Mouse (Mus musculus) fibroblast of lung, adult 2 months (primary cell): ENCODE results near the gene Tmem98.
A peak's percentile ranks its signal among the peaks of the same experiment; 100 is the strongest.

Source experiments
- DNase-seq: peaks from one replicate; pipeline ENCODE4 v3.0.0-alpha.2; 2011; ENCODE audit warnings: low read depth

Gene Tmem98

GRCm38 (mm10) chr11:80791677-80792432 is 18.1 kb upstream of the Tmem98 start:
- DNase-seq = no peak

DNA sequence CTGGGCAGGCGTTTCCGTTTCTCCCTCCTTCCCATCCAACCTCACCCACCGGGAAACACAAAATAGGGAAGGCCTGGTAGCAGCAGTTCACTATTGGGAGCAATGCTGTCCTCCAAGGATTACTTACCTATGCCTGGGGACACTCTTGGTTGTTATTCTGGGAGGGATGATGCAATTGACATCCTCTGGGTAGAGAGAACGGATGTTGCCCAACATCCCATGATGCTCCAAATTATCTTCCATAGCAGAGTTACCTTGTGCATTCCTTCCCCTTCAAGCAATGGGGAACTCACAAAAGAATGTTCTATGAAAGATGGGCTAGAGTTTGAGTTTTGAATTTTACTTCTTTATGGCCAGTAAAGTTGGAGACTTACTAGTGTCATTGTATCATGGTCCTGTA is 16.6 kb upstream of the Tmem98 start:
- no peak for DNase-seq

DNA sequence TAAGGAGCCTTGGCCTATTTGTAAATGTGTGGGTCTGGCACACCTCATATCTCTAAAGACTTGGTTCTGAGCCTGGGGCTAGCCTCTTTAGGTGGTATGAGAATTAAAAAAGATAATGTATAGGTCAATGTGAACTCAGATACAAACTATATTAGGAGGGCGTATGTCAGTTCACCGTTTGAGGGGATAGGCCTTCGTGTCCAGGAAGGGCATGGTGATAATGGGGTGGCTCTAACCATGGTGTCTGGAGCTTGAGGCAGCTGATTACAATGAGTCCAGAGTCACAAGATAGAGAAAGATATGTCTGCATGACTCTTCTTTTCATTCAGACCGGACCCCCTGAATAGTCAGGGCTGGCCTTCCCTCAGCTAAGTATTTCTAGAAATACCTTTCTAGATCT is 15.7 kb upstream of the Tmem98 start:
- no peak for DNase-seq

DNA sequence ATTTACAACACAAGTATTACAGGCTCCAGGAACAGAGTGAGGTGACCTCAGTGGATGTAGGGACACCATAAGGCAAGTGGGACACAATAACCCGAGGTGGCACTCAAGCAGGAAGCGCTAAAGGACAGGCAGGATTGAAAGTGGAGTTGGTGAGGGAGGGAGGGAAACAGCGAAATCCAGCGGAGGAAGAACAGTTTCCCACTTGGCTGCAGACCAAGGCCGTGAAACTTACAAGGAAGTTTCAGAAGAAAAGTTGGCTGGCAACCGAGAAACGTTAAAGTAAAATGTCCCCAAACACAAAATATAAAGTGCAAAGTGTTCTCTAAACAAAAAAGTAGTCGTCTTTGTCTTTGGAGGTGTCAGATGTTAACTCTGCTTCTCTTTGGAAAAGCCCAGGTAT is 14.5 kb upstream of the Tmem98 start:
- DNase-seq = no peak

- DNase-seq = no peak
These were observed 10.0 kb upstream of the Tmem98 start for GRCm38 (mm10) chr11:80799979-80800378.

DNA sequence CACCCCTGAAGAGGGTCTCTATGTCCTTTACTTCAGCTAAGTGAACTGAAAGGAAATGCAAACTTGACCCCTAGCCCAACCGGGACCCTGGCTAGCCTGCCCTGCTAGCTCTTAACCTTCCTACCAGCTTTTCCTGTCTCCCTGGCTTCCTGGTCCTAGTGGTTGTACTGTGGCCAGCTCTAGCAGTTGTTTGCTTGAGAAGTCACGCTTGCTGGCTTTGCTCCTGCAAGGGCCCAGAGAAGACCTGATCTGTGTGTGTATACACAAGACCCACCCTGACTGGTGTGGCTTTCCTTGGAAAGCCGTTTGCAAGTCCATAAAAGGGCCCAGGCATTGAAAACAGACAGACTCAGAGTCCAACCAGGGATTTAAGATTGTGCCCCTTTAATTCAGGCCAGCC is 7.3 kb upstream of the Tmem98 start:
- no peak for DNase-seq

- no peak for DNase-seq
These were observed 1.4 kb upstream of the Tmem98 start for GRCm38 (mm10) chr11:80808551-80809070.

DNA sequence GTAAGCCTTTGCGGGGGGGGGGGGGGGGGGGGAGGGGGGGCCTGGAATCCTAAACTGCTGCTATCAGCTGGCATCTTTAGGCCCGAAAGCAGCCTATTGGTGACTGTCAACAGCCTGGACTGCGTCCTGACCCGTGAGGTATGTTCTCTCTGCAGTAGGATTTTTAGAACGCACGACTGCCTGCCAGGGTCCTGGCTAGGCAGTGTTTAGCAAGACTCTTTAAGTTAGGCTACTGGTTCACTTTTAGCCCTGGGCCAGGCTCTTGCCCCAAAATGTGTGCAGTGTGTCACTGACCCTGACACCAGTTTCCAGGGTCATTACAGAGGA is 346 bp upstream of the Tmem98 start:
- no peak for DNase-seq

- DNase-seq = no peak
These were observed 1.2 kb downstream of the Tmem98 start for GRCm38 (mm10) chr11:80811156-80811555.

DNA sequence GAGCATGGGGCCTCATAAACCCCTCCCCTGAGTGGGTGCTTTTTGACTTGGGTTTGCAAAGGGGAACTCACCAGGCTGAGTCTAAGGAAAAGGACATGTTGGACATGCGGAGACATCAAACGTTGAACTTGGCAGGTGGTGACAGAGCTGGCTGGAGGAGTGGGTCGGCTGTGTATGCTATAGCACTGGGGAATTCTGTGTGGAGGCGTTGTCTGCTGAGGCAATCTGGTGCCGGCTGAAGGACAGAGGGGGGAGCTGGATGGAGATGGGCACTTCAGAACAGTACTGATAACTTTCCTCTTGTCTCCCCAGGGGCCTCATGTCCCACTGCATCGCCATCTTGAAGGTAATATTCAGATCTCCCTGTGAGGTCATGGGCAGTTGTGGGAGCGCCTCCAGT is 5.4 kb downstream of the Tmem98 start:
- no peak for DNase-seq

DNA sequence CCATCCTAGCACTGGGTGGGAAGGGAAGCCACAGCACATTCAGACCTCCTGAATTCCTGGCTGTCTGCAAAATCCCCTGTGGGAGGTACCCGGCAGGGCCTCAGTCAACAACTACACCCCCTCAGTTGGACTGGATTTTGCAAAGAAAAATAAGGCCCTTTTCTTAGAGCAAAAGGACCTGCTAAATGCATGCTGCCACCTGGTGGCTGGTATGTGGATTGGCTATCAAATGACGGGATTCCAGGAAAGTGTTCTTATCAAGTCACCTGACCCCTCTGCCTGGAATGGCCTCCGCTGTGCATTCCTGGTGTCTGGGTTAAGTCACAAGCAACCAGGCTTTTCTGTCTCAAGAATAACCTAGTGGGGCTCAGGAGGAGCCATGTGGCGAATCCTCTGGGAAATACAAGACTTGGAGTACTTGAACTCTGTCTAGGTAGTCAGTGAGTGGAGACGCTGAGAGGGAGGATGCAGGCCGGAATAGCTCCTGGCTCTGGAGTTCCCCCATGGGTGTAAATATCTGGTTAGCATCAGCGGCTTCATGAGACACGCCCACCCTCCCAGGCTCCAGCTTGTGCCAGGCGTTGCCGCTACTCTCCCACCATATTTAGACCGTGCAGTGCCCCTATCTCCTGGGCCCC is 8.2 kb downstream of the Tmem98 start:
- peak; percentile 89 for DNase-seq

DNA sequence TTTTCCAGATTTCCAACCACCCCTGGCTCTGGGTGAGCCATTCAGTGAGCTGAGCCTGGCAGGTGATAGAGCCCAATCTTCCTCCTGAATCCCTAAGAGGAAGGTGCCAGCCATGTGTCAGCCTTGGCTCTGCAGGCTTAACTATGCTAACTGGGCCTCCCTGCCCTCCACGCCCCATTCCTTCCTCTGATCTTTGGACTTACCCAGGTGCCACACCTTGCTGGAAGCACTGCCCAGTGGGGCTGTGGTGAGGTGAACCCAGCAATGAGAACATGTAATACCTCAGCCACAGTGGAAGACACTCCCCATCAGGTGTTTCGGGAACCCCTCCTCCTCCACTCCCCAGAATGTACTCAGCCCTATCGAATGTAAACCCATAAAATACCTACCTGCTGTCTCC is 10.1 kb downstream of the Tmem98 start:
- no peak for DNase-seq

DNA sequence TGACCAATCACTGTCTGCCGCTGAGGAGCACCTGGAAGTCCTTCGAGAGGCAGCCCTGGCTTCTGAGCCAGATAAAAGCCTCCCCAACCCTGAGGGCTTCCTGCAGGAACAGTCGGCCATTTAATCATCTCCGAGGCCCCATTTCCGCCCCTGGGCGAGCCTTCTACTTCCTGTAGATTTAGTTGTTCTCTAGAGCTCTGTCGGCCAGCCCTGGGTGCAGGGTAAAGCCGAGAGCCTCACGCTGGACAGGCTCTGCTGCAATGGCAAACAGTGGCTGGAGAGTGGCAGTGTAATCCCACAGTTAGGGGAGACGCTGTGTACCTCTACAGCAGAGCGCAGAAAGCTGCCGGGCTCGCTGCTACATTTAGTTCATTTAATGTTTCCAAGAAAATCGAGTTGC is 11.3 kb downstream of the Tmem98 start:
- DNase-seq = no peak

DNA sequence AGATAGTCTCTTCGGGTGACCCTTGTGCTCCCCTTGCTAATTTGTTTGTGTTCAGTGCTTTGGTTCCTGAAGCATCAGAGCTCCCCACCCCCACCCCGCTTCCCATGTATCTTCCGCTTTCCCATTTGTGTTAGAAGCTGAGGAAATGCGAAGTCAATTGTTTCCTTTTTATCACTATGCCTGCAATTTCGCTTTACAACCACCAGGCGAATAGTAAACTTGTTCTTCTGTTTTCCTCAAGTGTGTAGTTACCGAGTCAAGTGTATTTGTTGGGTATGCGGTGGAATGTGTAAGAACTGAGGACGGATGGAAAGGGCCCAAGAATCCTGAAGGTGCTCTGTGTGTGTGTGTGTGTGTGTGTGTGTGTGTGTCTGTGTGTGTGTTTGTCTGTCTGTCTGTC is 11.8 kb downstream of the Tmem98 start:
- DNase-seq = no peak

DNA sequence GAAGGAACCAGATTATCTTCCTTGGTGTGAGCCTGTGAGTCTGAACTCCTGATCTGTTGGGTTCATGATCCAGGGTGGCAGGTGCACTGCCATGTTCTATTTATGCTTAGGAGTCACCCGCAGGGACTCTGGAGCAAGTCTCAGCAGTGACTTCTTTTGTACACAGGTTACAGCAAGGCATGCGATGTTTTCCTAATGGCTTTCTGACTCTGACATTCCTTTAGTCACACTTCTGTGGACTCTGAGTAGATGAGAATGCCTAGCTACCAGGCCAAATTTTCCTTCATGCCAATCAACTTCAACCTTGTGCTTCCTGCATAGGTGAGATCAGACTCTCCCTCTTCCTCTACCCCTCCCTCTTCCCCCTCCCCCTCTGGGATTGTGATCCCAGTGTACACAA is 25.4 kb downstream of the Tmem98 start:
- DNase-seq = no peak

GRCm38 (mm10) chr11:80835841-80836240 is 25.9 kb downstream of the Tmem98 start:
- DNase-seq = no peak

- DNase-seq = no peak
These were observed 28.7 kb downstream of the Tmem98 start for GRCm38 (mm10) chr11:80838724-80839123.

GRCm38 (mm10) chr11:80843435-80843834 is 33.5 kb downstream of the Tmem98 start:
- DNase-seq = no peak

DNA sequence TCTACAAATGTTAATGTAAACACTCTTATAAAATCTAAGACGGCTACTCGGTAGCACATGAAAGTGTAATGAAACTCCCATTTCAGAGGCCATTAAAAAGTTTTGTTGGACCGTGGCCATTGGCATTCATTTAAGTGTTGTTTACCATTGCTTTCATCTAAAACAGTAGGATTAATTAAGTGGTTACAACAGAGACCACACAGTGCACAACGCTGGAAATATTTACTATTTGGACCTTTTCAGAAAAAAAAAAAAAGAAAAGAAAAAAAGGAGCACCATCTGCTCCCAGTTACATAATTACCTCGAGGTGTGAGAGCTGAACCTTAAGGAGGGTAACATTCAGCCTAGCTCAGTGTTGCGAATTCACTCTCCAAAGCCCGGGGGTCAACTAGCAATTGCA is 35.5 kb downstream of the Tmem98 start:
- no peak for DNase-seq

DNA sequence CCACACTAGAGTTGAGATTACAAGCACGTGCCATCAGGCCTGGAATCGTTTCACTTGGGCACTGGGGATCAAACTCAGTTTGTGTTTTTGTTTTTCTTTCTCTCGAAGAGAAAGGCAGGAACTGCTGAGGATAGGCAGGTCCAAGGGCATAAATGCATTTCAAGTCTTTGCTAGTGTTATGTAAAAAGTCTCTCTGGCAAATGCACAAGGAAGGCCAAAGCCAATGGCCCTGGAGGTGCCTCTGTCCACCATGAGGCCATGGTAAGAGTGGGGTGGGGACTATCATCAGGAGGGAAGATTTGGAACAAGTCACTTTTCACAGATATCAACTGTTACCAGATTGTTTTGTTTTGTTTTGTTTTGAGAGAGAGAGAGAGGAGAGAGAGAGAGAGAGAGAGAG is 36.1 kb downstream of the Tmem98 start:
- no peak for DNase-seq

- DNase-seq = no peak
These were observed 38.2 kb downstream of the Tmem98 start for GRCm38 (mm10) chr11:80848131-80848530.

- no peak for DNase-seq
These were observed 41.9 kb downstream of the Tmem98 start for GRCm38 (mm10) chr11:80851859-80852258.

GRCm38 (mm10) chr11:80853014-80853413 is 43.0 kb downstream of the Tmem98 start:
- DNase-seq = no peak

DNA sequence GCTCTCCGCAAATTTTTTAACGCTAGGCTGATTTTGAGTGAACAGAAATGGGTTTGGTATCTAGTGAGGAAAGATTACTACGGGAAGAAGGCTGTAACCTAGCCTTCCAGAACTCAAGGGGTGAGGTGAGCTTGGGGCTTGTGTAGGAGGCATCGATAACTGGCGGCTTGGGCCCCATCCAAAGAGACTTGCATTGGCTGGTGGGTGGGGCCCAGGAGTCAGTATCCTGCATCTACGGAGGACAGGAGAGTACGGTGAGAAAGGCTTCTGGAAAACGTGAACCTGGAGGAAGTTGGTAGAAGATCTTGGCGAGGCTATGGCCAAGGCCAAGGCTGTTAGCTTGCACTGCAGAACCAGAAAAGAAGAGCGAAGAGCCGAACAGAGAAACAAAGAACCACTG is 44.5 kb downstream of the Tmem98 start:
- no peak for DNase-seq
